Comparison of ENCODE assay signal across 17 mouse cellular contexts in genomic region chr5:144942431-144942830, GRCm38 (mm10). TPM values are rescaled to one million over a fixed set of nuclear protein-coding genes. Genes with fewer than 3 reads are reported as not detected.
DNase-seq lines count a peak whose midpoint lies in the region.
"Had no signal": no experiment of that assay in that cellular context is flagged by ENCODE, and none has a peak within 500 bp of the region (broad histone marks: within the 10 kb centered on the region; RNA-seq: fewer than 3 reads in every experiment).

No protein-coding gene starts in this region.

- DNase-seq in frontal cortex, adult 2 months (ENCODE audit: extremely low spot score in 1 of 2, low spot score in 1 of 2), result peak; percentile 33 to 57
- DNase-seq in frontal cortex, postnatal 25 days (ENCODE audit: low spot score in 2 of 2), result no peak
- DNase-seq in left cerebral cortex, adult 18-20 months (ENCODE audit: low spot score in 2 of 2), result peak; percentile 22 to 51
- no peak for DNase-seq in left cerebral cortex, adult 11 months (ENCODE audit: low spot score)
- peak; percentile 18 for DNase-seq in thymus, postnatal 4 days
- DNase-seq in thymus, adult 18-20 months, result no peak
- DNase-seq in retina, embryonic 14.5 days (ENCODE audit: low spot score), result no peak
- DNase-seq: adrenal gland, adult 8-10 months; cerebellum, adult 9-11 months; gastrocnemius, postnatal 14 days; heart, postnatal 4 days; kidney, adult 9 months; kidney, postnatal 25 days; liver; lung, adult 18-20 months; retina, postnatal 1 day; thymus, postnatal 36 days had no signal

RNA-seq across cellular contexts. Expression of gene Smurf1, which starts 23.2 kb away (rescaled TPM):
- polyA plus RNA-seq in frontal cortex, adult 2 months (2012; rRNA removed), result 25.6 and 28.2 TPM in 2 replicates
- 10 to 100 TPM; 37.9 to 38.7 TPM for total RNA-seq in left cerebral cortex, adult 18-20 months (2021)

Comparison
In these comparisons a context has a peak if more than half of its experiments do, and no peak if none do; other contexts are left out.
1. DNase-seq: peak in frontal cortex, adult 2 months (2 of 2), left cerebral cortex, adult 18-20 months (2 of 2) and thymus, postnatal 4 days (single experiment); none in frontal cortex, postnatal 25 days (0 of 2), left cerebral cortex, adult 11 months (single experiment), thymus, adult 18-20 months (0 of 2) and retina, embryonic 14.5 days (single experiment).